Mouse (Mus musculus) kidney, embryonic 15.5 days (tissue): ENCODE data around the gene Pde3b. TPM values are rescaled to one million over a fixed set of nuclear protein-coding genes. Genes with fewer than 3 reads are reported as not detected.
A peak's percentile ranks its signal among the peaks of the same experiment; 100 is the strongest.
"Not testable (repeated sequence)": the region's sequence is repeated elsewhere in the genome, so short reads cannot be mapped to it uniquely, and the experiment has no call there.

Experiments used
- ATAC-seq: fragments of 200-750 bp; cut with Nextera tagmentation; replicated peaks from 2 replicates; pipeline ENCODE4 v1.8.0; 2017; ENCODE audit warnings: moderate TSS enrichment; ENCODE audit not compliant: low FRiP score
- H3K27ac ChIP-seq: fragments of 300-500 bp; sonication (generic); 2 replicates; pipeline ENCODE4 v1.5.1; 2015; ENCODE audit warnings: mild to moderate bottlenecking, inconsistent platforms
- H3K27me3 ChIP-seq: fragments of 300-500 bp; sonication (generic); 2 replicates; pipeline ENCODE4 v1.6.1; 2015; ENCODE audit warnings: inconsistent platforms
- H3K36me3 ChIP-seq: fragments of 300-500 bp; sonication (generic); 2 replicates; pipeline ENCODE4 v1.6.1; 2015; ENCODE audit warnings: inconsistent platforms
- H3K4me1 ChIP-seq: fragments of 300-500 bp; sonication (generic); 2 replicates; pipeline ENCODE4 v1.6.1; 2015; ENCODE audit warnings: inconsistent platforms
- H3K4me2 ChIP-seq: fragments of 300-500 bp; sonication (generic); 2 replicates; pipeline ENCODE4 v1.6.1; 2015; ENCODE audit warnings: moderate library complexity, mild to moderate bottlenecking, inconsistent platforms
- H3K4me3 ChIP-seq: fragments of 300-500 bp; sonication (generic); replicated peaks from 2 replicates; pipeline ENCODE4 v1.5.1; 2015; ENCODE audit warnings: mild to moderate bottlenecking, inconsistent platforms
- H3K9ac ChIP-seq: fragments of 300-500 bp; sonication (generic); 2 replicates; pipeline ENCODE4 v1.6.1; 2015; ENCODE audit warnings: mild to moderate bottlenecking, inconsistent platforms
- H3K9me3 ChIP-seq: fragments of 300-500 bp; sonication (generic); replicated peaks from 2 replicates; pipeline ENCODE4 v1.6.1; 2016; ENCODE audit warnings: inconsistent platforms
- WGBS: fragments of 180-500 bp; shearing (Covaris S2); methylation state at CpG from one replicate; pipeline ENCODE4 v1.1.7; 2015; ENCODE audit warnings: mixed read lengths; 5-methylcytosine and 5-hydroxymethylcytosine counted together
- polyA plus RNA-seq: library from polyadenylated mRNA; unstranded; fragments of >200 nt; fragmentation: Nextera tagmentation; extraction: Ambion mirVana; gene quantifications from 2 replicates; pipeline ENCODE4 v1.2.1, GENCODE M21; 2015

Gene Pde3b
- polyA plus RNA-seq, 1 experiment from 2014 or later: 5.0 TPM

DNA sequence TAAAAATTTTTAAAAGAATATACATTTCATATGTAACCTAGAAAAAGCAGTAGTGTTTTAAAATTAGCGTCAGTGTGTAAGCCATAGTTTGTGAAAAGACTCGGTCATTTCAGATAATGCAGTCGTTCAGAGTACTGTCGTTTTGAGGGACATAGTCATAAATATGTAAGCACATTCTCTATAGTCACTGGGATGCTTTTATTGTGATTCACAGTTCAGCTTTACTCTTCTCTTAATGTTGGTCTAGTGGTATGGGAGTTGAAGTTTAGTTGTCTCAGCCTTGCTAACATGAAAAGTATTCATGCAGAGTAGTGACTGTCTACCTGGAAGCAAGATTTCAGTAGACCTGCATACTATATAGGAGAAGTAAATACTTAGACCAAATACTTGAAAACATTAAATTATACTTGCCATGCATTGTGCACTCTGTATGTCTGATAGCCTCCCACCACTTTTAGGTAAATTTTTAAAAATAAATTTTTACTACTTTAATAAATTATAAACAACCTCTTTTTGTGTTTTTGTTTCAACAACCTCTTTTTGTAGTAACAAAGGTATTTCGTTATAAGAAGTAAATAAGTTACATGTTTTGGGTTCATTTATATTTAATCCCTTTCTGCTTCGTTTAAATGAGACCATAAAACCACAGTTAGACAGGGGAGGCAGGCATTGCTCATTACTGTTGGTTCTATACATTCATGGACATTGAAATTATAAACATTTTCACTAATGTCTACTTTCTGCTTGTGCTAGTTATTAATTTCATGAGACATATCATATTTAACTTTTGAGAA is 65.3 kb downstream of the Pde3b start:
- Histone ChIP-seq H3K4me1 (no peaks in the 10 kb centered on the region), H3K27me3 (no peaks in the 10 kb centered on the region), H3K4me2 (no peak overlapping the region), H3K36me3 (no peaks in the 10 kb centered on the region), H3K9me3 (no peaks in the 10 kb centered on the region), H3K4me3 (no peak overlapping the region), H3K27ac (no peak overlapping the region), H3K9ac (no peak overlapping the region)
- ATAC-seq: no peak
- WGBS: 72% methylated on average over 6 of the region's 6 CpGs

DNA sequence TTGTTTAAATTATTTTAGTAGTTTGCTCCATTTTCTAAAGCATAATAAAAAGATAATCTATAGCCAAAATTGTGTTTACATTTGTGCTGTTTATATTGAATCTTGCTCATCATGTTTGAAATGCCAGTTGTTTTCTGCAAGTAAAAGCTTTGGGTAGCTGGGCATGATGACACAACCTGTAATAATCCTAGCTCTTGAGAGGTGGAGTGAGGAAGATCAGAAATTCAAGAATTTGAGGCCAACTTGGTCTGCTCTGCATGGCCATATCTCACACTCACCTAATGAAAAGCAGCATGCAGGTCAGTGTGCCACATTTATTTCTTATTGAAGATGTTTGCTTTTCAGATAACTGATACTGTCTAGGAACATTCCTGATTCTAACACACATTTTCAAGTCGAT is 65.9 kb downstream of the Pde3b start:
- Histone ChIP-seq H3K4me1 (no peaks in the 10 kb centered on the region), H3K36me3 (no peaks in the 10 kb centered on the region), H3K27ac (no peak overlapping the region), H3K27me3 (no peaks in the 10 kb centered on the region), H3K4me2 (no peak overlapping the region), H3K9ac (no peak overlapping the region), H3K9me3 (no peaks in the 10 kb centered on the region), H3K4me3 (no peak overlapping the region)
- WGBS: 73% methylated on average over 1 of the region's 1 CpGs
- ATAC-seq: no peak

DNA sequence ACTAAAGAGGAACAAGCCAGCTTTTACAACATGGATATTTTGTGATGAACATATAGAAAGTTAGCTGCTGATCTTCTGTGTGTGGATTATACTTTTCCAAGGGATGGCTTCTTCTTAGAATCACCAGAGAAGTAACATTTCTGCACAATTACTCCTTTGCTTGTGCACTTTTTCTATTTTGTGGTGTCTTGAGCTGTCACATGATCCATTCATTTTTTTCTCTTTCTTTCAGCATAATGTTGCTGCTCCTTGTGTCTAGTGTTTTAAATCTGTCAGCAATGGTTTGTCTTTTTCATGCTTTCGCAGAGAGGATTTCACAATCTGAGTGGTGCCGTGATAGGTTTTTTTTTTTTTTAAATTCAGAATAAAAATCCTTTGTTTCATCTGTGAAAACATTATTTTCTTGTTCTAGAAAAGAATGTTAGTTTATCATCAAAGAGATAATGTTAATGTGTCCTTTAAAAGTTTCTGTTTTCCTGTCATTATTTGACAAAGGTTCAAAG is 66.4 kb downstream of the Pde3b start:
- 83% methylated on average over 2 of the region's 2 CpGs for WGBS
- no peak overlapping the region for H3K9ac ChIP-seq
- H3K4me3 ChIP-seq: no peak overlapping the region
- ATAC-seq: no peak
- H3K4me2 ChIP-seq: no peak overlapping the region
- H3K9me3 ChIP-seq: no peaks in the 10 kb centered on the region
- H3K4me1 ChIP-seq: no peaks in the 10 kb centered on the region
- H3K36me3 ChIP-seq: no peaks in the 10 kb centered on the region
- no peak overlapping the region for H3K27ac ChIP-seq
- H3K27me3 ChIP-seq: no peaks in the 10 kb centered on the region

DNA sequence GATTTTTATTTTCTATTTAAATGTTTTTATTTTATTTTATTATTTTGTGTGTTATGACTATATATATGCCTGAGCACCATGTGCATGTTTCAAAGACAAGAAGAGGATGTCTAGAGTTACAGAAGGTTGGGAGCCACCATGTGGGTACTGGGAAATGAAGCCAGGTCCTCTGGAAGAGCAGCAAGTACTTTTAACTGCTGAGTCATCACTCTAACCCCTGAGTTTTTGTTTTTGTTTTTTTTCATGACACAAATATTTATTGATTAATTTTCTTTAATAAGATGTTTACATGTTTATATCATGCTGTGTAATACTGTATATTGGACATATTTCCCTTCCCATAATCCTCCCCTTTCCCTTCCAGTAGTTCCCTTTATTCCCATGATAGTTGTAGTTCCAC is 77.5 kb downstream of the Pde3b start:
- Histone ChIP-seq H3K9me3 (no peaks in the 10 kb centered on the region), H3K4me1 (no peaks in the 10 kb centered on the region), H3K4me3 (no peak overlapping the region), H3K4me2 (no peak overlapping the region), H3K9ac (no peak overlapping the region), H3K27me3 (no peaks in the 10 kb centered on the region), H3K27ac (no peak overlapping the region), H3K36me3 (no peaks in the 10 kb centered on the region)
- ATAC-seq: no peak

DNA sequence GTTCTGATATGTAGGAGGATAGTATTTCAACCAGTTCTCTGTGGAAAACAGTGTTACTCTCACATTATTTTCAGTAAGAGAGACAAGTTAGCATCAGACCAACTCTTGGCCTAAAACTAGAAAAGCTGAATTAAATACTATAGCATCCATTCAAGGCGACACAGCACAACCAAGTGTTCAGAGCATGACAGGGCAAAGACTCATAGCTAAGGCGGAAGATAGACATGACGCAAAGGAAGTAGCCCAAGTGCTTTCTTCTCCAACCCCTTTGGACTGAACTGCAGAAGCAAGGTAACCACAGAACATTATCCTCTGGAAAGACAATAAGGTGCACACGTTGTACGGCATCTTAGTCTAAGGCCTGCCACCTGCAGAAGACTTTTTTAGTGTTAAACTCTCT is 79.0 kb downstream of the Pde3b start:
- no peaks in the 10 kb centered on the region for H3K36me3 ChIP-seq
- H3K27me3 ChIP-seq: no peaks in the 10 kb centered on the region
- no peaks in the 10 kb centered on the region for H3K4me1 ChIP-seq
- no peak overlapping the region for H3K4me3 ChIP-seq
- no peaks in the 10 kb centered on the region for H3K9me3 ChIP-seq
- ATAC-seq: no peak
- WGBS: 89% methylated on average over 5 of the region's 5 CpGs
- H3K4me2 ChIP-seq: no peak overlapping the region
- no peak overlapping the region for H3K27ac ChIP-seq
- H3K9ac ChIP-seq: no peak overlapping the region

DNA sequence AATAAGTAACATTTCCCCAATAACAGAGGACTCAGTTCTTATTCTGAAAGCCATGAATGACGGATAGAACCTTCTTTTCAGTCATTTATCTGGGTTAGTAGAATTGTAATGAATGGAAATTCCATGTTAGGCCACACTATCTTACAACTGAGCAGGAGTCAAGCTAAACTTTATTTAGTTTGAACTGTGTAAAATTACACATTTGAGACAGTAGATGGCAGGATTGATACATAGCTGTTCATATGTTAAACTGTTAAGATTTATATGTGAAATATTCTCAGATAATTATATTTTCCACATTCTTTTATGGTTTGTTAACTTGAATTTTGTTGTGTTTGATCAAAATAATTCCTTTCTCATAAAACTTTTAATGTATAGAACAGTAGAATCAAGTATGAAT is 84.2 kb downstream of the Pde3b start:
- ATAC-seq: no peak
- Histone ChIP-seq H3K9ac (no peak overlapping the region), H3K27me3 (no peaks in the 10 kb centered on the region), H3K4me3 (no peak overlapping the region), H3K27ac (no peak overlapping the region), H3K4me2 (no peak overlapping the region), H3K9me3 (no peaks in the 10 kb centered on the region), H3K4me1 (no peaks in the 10 kb centered on the region), H3K36me3 (no peaks in the 10 kb centered on the region)
- WGBS: 96% methylated on average over 1 of the region's 1 CpGs

DNA sequence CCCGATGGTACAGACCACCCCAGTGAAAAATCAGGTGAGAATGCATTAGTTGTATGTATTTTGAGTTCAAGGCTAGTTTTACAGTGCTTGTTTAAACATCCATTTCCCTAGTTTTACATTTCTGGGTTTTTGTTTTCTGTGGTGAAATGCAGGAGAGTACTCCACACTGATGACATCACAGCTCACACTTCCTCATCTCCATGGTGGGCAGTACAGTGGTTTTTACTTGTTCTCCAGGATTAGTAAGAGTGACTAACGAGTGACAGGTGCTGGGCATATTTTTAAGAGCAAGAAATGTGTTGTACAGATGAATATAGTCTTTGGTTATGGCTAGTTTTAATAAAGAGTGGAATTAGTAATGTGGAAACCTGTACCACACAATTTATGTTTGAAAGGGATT is 93.8 kb downstream of the Pde3b start:
- Histone ChIP-seq H3K36me3 (0 out of 2 replicates have a peak, but pooled peaks cover 5% of the 10 kb centered on the region), H3K27ac (no peak overlapping the region), H3K27me3 (no peaks in the 10 kb centered on the region), H3K4me2 (no peak overlapping the region), H3K4me1 (no peaks in the 10 kb centered on the region), H3K4me3 (no peak overlapping the region), H3K9ac (no peak overlapping the region), H3K9me3 (no peaks in the 10 kb centered on the region)
- ATAC-seq: no peak
- WGBS: 91% methylated on average over 2 of the region's 2 CpGs

DNA sequence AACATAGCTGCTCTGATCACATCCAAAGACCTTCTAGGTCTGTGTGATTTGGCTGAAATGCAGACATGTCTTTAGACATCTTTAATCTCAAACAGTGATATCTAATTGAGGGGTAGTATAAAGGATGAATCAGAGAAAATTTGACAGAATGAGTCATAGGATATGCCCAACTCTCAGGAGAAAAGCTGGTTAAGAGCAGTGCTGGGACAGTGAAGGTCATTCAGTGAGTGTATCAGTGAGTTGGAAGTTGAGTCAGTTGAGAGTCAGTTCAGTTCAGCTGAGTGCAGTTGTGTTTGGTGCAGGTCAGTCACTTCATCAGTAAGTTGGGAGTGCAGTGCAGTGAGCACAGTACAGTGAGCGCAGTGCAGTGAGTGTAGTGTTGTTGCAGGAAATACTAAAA is 105.0 kb downstream of the Pde3b start:
- Histone ChIP-seq H3K4me2 (no peak overlapping the region), H3K27me3 (no peaks in the 10 kb centered on the region), H3K4me3 (no peak overlapping the region), H3K4me1 (no peaks in the 10 kb centered on the region), H3K36me3 (peaks cover 5% of the 10 kb centered on the region; the same call in 1 of the 2 replicates), H3K27ac (no peak overlapping the region), H3K9me3 (no peaks in the 10 kb centered on the region), H3K9ac (no peak overlapping the region)
- ATAC-seq: no peak
- 85% methylated on average over 1 of the region's 1 CpGs for WGBS

DNA sequence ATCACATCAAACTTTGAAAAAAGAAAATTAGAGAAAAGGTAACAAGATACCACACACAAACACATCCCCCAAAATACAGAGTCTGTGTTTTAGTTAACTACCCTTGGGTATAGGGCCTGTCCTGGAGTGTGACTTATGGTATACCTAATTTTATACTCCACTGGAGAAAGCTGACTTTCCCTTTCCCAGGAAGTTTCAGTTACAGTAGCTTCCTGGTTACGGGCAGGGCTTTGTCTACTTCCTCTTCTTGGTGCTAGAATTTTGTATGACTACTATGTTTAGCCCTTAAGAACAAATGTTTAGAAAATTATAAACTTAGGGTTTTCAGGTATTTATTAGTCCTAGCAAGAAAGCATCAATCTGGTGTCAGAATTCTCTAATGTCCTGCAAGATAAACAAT is 111.2 kb downstream of the Pde3b start:
- no peaks in the 10 kb centered on the region for H3K4me1 ChIP-seq
- no peaks in the 10 kb centered on the region for H3K9me3 ChIP-seq
- no peak overlapping the region for H3K9ac ChIP-seq
- no peaks in the 10 kb centered on the region for H3K27me3 ChIP-seq
- peaks cover 5% of the 10 kb centered on the region; the same call in 1 of the 2 replicates for H3K36me3 ChIP-seq
- H3K4me3 ChIP-seq: no peak overlapping the region
- ATAC-seq: no peak
- 59% methylated on average over 1 of the region's 1 CpGs for WGBS
- no peak overlapping the region for H3K4me2 ChIP-seq
- H3K27ac ChIP-seq: no peak overlapping the region

DNA sequence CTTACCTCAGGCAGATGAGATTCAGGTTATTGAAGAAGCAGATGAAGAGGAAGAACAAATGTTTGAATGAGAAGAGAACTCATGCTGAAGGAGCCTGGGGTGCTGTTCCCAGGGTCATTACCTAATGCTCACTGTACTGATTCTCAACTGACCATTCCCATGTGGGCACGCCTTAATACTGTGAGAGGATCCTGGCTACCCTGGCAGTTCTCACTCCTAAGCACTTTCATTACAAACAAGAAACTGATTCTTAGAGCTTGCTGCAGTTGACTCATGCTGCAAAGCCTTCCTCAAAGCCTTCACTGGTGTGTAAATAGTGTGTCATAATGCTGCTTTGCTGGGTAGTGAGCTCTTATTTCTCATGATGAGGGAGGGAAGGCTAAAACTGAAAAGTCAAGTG is 121.1 kb downstream of the Pde3b start:
- Histone ChIP-seq H3K4me2 (no peak overlapping the region), H3K36me3 (peaks cover 12% of the 10 kb centered on the region), H3K4me3 (no peak overlapping the region), H3K27ac (no peak overlapping the region), H3K4me1 (no peaks in the 10 kb centered on the region), H3K27me3 (no peaks in the 10 kb centered on the region), H3K9ac (no peak overlapping the region), H3K9me3 (no peaks in the 10 kb centered on the region)
- 91% methylated on average over 1 of the region's 1 CpGs for WGBS
- no peak for ATAC-seq

DNA sequence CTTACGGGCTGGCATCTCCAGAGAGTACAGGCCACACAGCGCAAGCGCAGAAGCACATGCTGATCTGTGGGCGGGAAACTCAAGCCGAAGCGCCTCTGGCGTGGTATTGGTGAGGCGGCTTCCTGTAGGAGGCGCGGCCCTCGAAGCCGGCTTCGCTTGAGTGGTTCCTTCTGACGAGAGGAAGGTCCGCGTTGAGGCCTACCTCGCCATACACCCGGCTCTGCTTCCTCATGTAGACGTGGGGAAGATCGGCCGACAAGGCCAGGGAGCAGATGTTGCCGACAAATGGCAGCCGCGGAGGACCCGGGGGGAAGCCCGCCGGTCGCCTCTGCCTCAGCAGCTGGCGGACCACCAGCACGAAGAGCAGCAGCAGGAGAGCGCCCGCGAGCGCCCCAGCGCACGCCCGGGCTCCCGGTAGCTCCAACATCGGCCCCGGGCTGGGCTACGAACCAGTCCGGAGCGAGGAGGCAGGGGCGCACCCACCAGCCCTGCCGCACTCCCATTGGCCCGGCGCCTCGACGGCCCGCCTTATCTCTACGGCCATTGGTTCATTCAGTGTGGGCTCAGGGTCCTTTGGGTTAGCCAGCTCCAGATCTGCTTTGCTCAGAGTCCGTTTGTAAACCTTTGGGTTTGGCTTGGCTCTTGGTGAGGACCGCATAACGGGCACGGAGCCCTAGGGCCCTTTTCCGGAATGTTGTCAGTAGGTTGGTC is 147.6 kb downstream of the Pde3b start, which contains the start of gene Cyp2r1:
Gene Cyp2r1 (minus strand): TSS at position 442 of the 711 bp plus-strand sequence.
- Histone ChIP-seq H3K27ac (peak within 1 kb of the TSS; percentile 92), H3K4me2 (peak within 1 kb of the TSS; percentile 90), H3K36me3 (no peaks in the 10 kb centered on the region), H3K9ac (peak within 1 kb of the TSS; percentile 62), H3K4me3 (peak within 1 kb of the TSS; percentile 63), H3K9me3 (no peaks in the 10 kb centered on the region; the same call in 1 of the 2 replicates), H3K4me1 (peaks cover 5% of the 10 kb centered on the region; the same call in 1 of the 2 replicates), H3K27me3 (no peaks in the 10 kb centered on the region)
- ATAC-seq: peak; percentile 100
- 1% methylated on average over 54 of the region's 56 CpGs for WGBS

DNA sequence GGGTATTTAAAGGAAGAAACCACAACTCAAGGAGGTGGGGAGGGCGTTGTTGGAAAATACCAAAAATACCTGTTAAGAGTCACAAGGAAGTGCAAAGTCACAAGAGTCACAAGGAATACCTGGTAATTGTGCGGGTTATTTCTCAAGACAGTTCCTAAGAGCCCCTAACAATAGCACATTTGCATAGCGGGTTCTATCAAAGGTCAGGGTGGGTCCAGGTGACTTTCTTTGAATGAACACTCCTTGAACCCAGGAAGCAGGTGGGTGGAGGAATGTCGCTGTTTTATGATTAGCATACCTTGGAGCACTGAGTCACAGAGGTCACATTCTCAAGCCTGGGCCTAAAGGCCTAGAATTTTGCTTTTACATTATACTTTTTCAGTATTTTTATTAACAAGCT is 158.8 kb downstream of the Pde3b start:
- ATAC-seq, H3K4me3 ChIP-seq, H3K9ac ChIP-seq, H3K27ac ChIP-seq, H3K9me3 ChIP-seq, H3K36me3 ChIP-seq, H3K4me2 ChIP-seq, H3K4me1 ChIP-seq, H3K27me3 ChIP-seq: not testable (repeated sequence)
- 92% methylated on average over 4 of the region's 4 CpGs for WGBS
